Mouse (Mus musculus): ENCODE results near the gene Obsl1.

- TF ChIP-seq CTCF (IDR thresholded peaks at IDR 0.05; ENCODE audit: insufficient read depth, low read length) (no peak), POLR2A (IDR thresholded peaks at IDR 0.05; ENCODE audit: borderline replicate concordance, extremely low read depth, low read depth, low read length) (no peak)
Measured at GRCm38 (mm10) chr1:75458789-75459684, 47.2 kb downstream of the Obsl1 start.
